9 mouse cellular contexts compared by ENCODE assay signal in genomic region chr7:67243121-67243893, GRCm38 (mm10). TPM values are rescaled to one million over a fixed set of nuclear protein-coding genes. Genes with fewer than 3 reads are reported as not detected.
DNase-seq lines count a peak whose midpoint lies in the region; ATAC-seq and TF ChIP-seq lines count a peak whose summit lies in the region.
"Had no signal": no experiment of that assay in that cellular context is flagged by ENCODE, and none has a peak within 500 bp of the region (broad histone marks: within the 10 kb centered on the region; RNA-seq: fewer than 3 reads in every experiment).

No protein-coding gene starts in this region.

- 47% methylated on average over 2 of the region's 2 CpGs for WGBS in heart, embryonic 15.5 days
- WGBS in heart, embryonic 10.5 days, result 56% methylated on average over 2 of the region's 2 CpGs
- WGBS in stomach, postnatal 0 days, result 43% methylated on average over 2 of the region's 2 CpGs

- peak overlapping the region; percentile 42; the same call in 1 of the 2 replicates for H3K27ac ChIP-seq in heart, embryonic 15.5 days
- H3K27ac ChIP-seq in heart, embryonic 10.5 days, result no peak overlapping the region
- no peak overlapping the region for H3K27ac ChIP-seq in stomach, postnatal 0 days (replicated peaks)

- no peaks in the 10 kb centered on the region for H3K27me3 ChIP-seq in heart, embryonic 15.5 days
- H3K27me3 ChIP-seq in heart, embryonic 10.5 days (ENCODE audit: insufficient read depth, poor library complexity, severe bottlenecking), result no peaks in the 10 kb centered on the region
- H3K27me3 ChIP-seq in stomach, postnatal 0 days (ENCODE audit: control insufficient read depth, insufficient read depth, low read length), result no peaks in the 10 kb centered on the region

- no peak overlapping the region for H3K9ac ChIP-seq in heart, embryonic 15.5 days
- no peak overlapping the region for H3K9ac ChIP-seq in stomach, postnatal 0 days (ENCODE audit: low read length)

- no peak for TF ChIP-seq EP300 in stomach, postnatal 0 days (optimal IDR thresholded peaks at IDR 0.05)

- H3K4me1 ChIP-seq in heart, embryonic 15.5 days (replicated peaks), result peaks cover 28% of the 10 kb centered on the region
- no peaks in the 10 kb centered on the region; the same call in 1 of the 2 replicates for H3K4me1 ChIP-seq in heart, embryonic 10.5 days
- no peaks in the 10 kb centered on the region for H3K4me1 ChIP-seq in stomach, postnatal 0 days (replicated peaks; ENCODE audit: control insufficient read depth, insufficient read depth)

- no peak overlapping the region for H3K4me2 ChIP-seq in heart, embryonic 15.5 days
- H3K4me2 ChIP-seq in stomach, postnatal 0 days (replicated peaks; ENCODE audit: low read depth), result no peak overlapping the region

- H3K9me3 ChIP-seq in heart, embryonic 15.5 days (replicated peaks), result no peaks in the 10 kb centered on the region
- H3K9me3 ChIP-seq in heart, embryonic 10.5 days, result no peaks in the 10 kb centered on the region
- H3K9me3 ChIP-seq in stomach, postnatal 0 days (ENCODE audit: control insufficient read depth, low read length), result no peaks in the 10 kb centered on the region

- TF ChIP-seq CTCF in stomach, postnatal 0 days (IDR thresholded peaks at IDR 0.05; ENCODE audit: low read depth), result peak; percentile 83

- no peak for DNase-seq in heart, embryonic 10.5 days (ENCODE audit: low spot score)
- DNase-seq in thymus, postnatal 0 days (ENCODE audit: low spot score), result peak; percentile 58
- no peak for DNase-seq in thymus, adult 18-20 months
- no peak for DNase-seq in stomach, postnatal 0 days (ENCODE audit: low spot score)
- DNase-seq in frontal cortex, postnatal 25 days (ENCODE audit: low spot score in 2 of 2), result no peak
- no peak for DNase-seq in heart, adult 18-20 months
- DNase-seq: right cerebral cortex, postnatal 4 days had no signal

- no peak overlapping the region for H3K4me3 ChIP-seq in heart, embryonic 15.5 days
- no peak overlapping the region for H3K4me3 ChIP-seq in heart, embryonic 10.5 days
- no peak overlapping the region for H3K4me3 ChIP-seq in stomach, postnatal 0 days (ENCODE audit: low read depth, low read length)

- H3K36me3 ChIP-seq in heart, embryonic 15.5 days, result peaks cover 22% of the 10 kb centered on the region; the same call in 1 of the 2 replicates
- peaks cover 27% of the 10 kb centered on the region for H3K36me3 ChIP-seq in heart, embryonic 10.5 days
- peaks cover 5% of the 10 kb centered on the region; the same call in 1 of the 2 replicates for H3K36me3 ChIP-seq in stomach, postnatal 0 days (ENCODE audit: control insufficient read depth, insufficient read depth, low read length)

- no peak for ATAC-seq in heart, embryonic 15.5 days (replicated peaks; ENCODE audit: insufficient number of reproducible peaks, insufficient read depth, low FRiP score, low read depth)
- ATAC-seq in erythroid progenitor cell, adult 5-6 weeks (replicated peaks; ENCODE audit: low FRiP score, poor library complexity, severe bottlenecking), result peak; percentile 60; the same call in 1 of the 2 replicates
- 0 out of 2 replicates have a peak, but pooled peaks have one; percentile 56 for ATAC-seq in stomach, postnatal 0 days (ENCODE audit: low FRiP score, low TSS enrichment)

RNA-seq across cellular contexts. Expression of gene Lysmd4, which starts 21.0 kb away (rescaled TPM):
- 14.2 and 16.8 TPM in 2 replicates for polyA plus RNA-seq in heart, embryonic 15.5 days (2015; fragmentation: Nextera tagmentation; extraction: Ambion mirVana)
- polyA plus RNA-seq in heart, embryonic 10.5 days (2016; fragmentation: Nextera tagmentation; extraction: Ambion mirVana), result 8.5 and 12.4 TPM in 2 replicates
- polyA plus RNA-seq in thymus, postnatal 0 days (2015; fragmentation: Nextera tagmentation; extraction: Ambion mirVana), result 5.7 and 6.1 TPM in 2 replicates
- total RNA-seq in erythroid progenitor cell, adult 5-6 weeks (2015; ENCODE audit: low replicate concordance), result 1.8 TPM in 1 of 2 replicates, not detected in the other
- 1.3 and 2.3 TPM in 2 replicates for total RNA-seq in erythroid progenitor cell, adult 5-6 weeks (2017; ENCODE audit: low replicate concordance)
- 8.5 and 9.8 TPM in 2 replicates for polyA plus RNA-seq in stomach, postnatal 0 days (2015; fragmentation: Nextera tagmentation; extraction: Ambion mirVana)
- 10 to 100 TPM; 15.2 to 18.1 TPM for total RNA-seq in heart, adult 18-20 months (2021)
